Mouse (Mus musculus) frontal cortex, postnatal 14 days (tissue): ENCODE measurements at regions not wholly inside any gene's neighbourhood (a gene's known extent, or its start where the extent isn't known, plus 50 kb on each side); places are given as distances from the start of the nearest gene placed in this dataset.

Source experiments
- DNase-seq, 2 experiments: peaks; one replicate each; pipeline ENCODE4 v3.0.0; 2022; ENCODE audit warnings: low spot score in 2 of 2

DNA sequence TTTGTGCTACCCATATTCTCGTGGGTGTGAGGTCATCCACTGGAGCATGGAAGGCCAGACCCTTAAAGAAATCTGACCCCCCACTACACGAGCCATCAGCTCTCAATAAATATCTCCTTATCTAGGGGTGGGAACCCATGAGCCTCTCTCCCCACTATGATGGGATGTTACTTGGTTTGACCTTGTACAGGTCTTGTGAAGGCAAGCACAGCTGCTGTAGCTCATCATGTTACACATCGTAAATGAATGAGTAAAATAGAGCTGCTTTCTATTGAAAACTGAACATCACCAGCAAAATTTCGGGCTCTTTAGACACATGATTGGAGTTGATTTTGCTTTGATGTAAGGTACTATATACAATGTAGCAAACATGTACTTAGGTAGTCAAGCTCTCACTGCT lies 414.8 kb upstream of the Frg1 start:
- no peak for DNase-seq

DNA sequence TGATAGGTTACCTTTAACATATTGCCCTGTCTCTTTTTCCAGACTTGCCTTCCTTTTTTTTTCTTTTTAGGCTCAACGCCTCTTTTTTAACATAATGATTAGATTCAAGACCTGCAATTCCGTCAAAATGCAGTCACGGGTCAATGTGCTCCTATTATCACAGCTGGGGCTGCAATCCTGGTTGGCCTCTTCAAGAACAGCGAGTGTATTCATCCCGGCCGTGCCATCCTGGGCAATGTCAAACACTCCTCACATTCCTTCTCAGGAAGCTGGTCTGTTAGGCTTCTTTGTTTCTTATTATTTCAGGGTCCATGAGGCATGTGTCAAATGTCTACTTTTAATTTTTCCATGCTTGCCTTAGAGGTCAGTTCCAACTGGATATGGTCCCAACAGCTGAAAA lies 413.5 kb upstream of the Frg1 start:
- no peak for DNase-seq

DNA sequence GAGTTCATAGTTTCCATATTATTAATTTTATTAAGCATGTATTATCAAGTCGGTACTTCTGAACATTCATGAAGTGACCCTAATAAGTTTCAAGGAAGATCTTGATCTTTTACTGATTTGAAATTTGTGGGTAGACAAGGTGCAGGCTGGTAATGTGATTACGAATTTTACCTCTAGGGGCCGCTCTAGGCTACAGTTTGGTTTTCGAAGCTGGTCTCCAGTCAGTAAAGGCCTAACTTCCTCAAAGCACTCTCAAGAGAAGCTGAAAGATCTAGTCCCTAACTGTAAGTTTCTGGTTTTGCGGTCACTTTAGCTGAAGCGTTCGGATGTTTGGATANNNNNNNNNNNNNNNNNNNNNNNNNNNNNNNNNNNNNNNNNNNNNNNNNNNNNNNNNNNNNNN lies 408.1 kb upstream of the Frg1 start:
- DNase-seq = peak; percentile 19 to 64

DNA sequence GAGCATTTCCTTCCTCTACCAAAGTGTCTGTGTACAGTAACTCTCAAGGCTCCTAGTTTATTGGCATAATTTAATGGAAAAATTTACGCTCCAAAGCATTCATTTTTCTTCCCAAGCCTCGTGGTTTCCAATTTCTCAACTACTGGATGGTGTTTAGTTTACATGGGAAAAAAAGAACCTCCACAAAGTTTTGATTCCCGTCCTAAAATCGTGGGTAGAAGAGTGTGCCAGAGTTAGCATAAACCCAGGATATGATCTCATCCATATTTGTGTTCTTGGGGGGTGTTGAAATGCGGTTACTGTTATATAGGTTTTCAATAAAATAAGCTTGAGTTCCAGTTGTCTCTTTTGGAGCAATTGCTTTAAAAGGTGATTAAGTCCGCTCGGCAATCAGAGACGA lies 406.2 kb upstream of the Frg1 start:
- DNase-seq = no peak

DNA sequence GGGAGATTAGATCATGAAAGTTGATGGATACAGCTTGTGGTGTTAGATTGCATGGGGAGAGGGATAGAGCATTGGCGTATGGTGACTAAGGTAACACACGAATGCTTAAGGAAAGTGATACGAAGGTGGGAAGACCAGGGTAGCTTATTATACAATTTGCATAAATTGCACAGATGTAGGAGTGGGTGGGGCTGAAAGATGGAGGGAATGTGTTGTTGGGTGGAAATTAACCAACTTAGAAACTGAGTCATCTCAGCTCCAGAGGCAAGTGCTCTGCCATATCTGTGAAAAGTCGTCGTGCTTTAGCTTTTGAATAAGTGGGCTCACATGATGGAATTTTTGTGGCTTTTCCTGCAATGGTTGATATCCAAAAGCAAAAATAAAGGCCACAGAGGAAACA lies 404.8 kb upstream of the Frg1 start:
- no peak for DNase-seq

DNA sequence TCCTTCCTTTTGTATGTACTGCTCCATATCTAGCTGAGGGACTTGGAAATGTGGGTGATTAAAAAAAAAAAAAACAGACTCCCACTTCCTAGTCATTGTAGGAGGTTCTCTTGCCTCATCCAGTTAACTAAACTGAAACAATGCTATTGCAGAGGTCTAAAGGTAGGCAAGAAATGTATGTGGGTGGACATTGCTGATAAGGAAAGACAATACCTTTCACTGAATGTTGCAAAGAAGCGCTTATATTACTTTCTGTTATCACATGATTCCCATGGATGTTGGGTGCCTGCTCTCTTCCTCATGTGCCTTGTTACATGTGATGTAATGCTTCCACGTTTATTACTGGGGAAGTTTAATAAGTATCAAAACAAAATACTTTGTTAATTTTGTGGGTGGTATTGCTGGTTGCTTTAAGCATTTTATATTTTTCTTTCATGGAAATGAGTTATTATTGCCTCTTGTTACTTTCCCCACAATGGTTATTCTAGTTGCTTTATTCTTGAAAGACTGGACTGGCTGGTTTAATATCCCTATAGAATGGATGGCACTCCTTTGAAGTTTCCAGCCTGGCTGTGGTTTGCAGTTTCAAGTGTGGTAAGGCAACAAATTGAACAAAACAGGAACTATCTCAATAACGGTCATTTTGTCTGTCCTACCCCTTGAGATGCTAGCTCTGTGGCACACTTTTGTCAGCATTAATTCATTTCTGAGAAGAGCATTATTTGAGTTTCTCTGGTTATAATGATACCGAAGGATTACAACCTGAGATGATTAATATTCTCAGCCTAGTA lies 403.9 kb upstream of the Frg1 start:
- DNase-seq = no peak

DNA sequence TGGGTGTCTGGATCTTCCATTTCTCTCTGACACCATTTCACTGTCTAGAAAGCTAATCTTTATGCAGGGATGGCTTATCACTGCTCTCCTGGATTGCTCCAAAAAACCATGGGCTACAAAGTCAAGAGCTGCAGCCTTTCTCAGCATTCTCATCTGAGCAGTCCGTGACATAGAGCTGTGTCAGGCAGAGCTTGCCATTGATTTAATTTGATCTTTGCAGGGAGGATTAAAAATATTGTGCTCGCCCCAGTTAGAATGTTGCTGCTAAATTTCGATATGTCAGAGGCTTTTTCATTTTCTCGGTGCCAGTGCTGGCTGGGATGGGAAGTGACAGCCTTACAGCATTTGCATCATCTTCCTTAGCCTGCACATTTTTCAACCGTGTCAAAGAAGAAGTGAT lies 401.7 kb upstream of the Frg1 start:
- DNase-seq = no peak

DNA sequence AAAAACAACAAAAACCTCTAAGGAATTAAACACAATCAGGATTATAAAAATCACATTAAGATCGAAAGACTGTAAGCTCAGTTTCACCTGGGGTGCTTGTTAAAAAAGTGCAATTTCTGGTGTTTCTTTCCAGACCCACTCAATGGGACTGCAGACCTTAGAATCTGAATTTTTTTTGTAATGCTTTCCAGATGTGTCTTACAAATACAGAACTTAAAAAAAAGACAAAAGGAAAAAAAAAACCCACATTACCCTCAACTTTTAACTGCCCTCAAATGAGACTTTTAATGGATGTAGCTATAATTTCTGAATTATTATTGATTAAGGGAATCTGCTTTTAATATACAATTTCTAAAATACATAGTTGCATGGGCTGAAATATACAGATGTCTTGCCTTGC lies 401.2 kb upstream of the Frg1 start:
- DNase-seq = no peak

DNA sequence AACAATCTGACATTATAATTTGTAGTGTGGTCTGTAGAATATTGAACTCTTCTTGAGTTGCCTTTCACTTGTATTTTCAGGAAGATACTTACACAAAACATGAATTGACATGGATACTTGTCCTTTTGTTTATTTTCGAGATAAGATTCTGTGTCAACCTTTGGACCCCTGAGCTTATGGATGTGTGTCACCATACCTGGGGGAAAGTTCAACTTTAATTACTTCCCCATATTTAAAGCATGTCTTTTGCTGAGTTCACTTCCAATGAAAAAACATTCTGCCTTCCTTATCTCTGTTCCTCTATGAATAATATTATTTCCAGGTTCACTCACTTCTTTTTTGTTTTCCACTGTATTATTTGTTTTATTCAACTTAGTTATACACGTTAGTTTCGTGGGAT lies 398.4 kb upstream of the Frg1 start:
- DNase-seq = no peak

DNA sequence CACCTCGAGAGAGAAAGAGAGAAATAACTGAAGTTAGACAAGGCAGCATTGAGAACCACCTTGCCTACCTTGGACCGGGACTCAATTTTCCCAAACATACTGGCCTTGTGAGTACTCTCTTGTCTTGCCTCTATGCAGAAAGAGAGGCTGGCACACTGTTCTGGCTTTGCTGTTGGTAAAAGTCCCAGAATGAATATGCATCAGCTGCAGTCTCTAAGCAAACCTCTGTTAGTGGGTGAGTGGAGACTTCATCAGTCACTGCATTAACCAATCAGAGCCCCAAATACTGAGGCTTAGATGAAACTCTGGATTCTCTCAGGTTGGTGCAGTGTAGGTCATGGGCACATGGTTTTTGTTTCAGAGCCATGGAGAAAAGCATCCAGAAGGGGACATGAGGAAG lies 378.8 kb upstream of the Frg1 start:
- no peak for DNase-seq

DNA sequence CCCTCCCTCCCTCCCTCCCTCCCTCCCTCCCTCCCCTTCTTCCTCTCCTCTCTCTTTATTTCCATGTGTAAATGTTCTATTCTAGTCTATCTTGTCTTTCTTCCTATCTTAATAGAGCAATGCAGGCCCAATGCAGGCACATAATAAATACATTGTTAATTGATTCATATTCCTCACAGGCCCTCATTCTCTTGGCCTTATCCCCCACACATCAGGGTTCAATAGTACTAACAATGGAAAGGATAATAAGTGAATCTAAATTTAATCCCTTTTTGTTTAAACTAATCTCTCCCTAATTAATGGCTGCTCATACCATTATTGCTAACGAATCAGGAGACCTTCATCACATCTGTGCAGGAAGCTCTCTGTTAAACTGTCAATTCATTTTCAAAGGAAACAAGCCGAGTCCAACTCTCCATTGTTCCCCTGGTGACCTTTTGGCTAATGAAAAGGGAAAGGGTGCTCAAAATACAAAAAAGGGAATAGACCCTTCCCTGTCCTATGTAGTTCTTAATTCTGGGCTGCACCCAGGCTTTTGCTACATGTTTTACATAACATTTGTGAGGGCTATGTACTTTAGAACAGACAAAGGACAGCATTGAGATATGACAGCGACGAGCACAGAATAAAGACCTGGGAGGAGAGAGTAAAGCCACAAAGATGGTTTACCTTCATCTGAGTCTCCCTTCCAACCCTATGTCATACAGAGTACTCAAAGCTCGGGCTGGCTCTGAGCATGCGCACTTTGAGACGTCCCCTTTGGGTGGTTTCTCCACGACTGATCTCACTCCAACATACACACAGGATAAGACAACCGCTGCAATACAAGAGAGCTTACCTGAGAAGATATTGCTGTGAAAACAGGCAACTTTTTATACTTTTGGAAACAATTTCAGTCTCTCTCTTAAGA lies 370.3 kb upstream of the Frg1 start:
- no peak for DNase-seq

DNA sequence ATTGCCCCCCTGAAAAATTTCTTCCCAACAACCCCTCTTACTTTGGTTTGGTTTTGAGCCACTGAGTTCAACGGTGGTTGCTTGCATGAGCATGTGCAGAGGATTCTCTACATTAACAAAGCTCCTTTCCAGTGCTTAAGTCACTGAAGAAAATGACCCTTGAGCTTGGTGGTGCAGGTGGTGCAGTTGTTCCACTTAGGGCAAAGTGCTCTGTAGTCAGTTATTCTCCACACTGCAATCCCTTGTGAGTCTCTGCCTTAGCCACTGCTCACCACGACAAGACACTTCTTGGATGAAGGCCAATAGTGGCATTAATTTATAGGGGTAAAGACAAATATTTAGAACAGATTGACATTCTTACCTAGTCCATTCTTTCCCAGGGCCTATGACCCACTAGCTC lies 369.1 kb upstream of the Frg1 start:
- DNase-seq = no peak

DNA sequence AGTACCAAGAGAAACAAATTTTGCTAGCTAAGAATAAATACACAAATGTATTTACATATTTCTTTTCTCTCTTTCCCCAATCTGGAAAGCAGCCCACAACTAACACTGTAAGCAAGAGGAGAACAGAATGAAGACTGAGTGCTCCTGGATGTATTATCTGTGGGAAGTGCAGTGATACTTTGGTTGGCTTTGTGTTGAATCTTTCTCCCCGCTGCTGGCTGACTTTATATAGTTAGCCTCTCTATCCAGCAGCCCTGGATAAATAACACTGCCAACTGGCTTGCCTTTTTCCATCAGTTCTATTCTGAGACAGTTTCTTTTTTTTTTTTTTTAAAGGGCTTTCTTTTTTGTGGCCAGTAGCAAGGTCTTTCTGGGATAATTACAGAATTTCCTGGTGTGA lies 366.0 kb upstream of the Frg1 start:
- DNase-seq = no peak

DNA sequence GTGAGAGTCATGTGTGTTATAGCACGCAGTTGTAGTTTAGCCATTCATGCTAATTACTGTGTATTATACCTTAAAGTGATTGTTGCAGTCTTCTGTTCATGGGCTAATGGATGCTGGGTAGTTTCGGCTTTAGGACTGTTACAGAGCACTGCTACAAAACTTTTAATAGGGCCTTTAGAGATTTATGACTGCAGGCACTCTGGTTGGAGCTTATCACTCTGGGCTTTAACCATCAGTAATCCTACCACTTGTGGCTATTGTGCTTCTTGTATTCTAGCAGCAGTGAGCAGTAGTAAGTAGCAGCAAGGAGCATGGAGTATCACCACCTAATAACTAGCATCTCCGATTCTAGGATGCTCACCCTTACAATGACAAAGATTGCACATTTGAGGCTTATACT lies 362.6 kb upstream of the Frg1 start:
- DNase-seq = no peak

DNA sequence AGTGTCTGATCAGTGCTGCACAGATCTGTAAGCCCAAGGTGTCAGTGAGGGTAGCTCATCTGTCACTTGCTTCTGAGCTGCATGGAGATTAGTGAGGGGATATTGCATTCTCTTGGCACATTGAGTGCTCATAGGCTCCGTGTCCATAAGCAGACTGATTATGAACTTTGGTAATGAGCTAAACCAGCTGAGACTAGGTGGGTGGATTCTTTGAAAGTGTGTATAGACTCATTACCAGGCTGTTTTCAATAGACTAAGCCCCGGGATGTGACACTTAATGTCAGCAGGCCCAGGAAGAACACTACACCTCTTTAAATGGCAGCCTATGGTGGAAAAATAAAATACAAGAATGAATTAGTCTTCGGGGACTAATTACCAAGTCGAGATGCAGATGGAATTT lies 354.9 kb upstream of the Frg1 start:
- DNase-seq = no peak

DNA sequence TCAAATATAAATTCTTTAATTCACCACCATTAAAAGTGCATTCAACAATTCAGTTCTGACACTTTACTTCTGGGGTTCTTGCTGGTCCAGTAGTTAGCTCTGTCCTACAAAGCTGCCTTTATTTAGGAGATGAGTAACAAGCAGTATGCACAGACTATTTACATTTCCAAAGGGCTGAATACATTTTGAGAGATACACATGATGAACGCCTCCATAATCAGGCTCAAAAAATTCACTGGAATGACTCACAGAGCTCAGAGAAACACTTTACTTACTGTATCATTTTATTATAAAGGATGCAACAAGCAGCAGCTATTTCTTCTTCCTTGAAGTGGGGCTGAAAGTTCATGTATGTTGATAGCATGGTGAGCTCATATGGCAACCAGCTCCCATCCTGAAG lies 336.6 kb upstream of the Frg1 start:
- DNase-seq = no peak

DNA sequence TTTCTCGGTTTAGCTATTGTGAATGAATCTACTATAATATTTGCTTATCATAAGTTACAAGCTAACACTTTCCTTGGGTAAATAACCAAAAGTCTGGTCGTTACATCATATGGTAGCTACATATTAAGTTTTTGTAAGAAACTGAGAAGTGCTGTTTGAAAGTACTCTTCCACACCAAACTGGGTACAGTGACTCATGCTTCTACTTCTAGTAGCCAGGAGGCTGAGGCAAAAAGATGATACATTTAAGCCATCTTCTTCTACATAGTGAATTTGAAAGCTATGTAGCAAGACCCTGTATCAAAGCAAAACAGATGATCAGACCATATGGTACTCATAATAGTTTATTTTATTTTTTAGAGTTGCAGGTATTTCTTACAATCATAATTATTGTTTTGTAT lies 335.8 kb upstream of the Frg1 start:
- no peak for DNase-seq

DNA sequence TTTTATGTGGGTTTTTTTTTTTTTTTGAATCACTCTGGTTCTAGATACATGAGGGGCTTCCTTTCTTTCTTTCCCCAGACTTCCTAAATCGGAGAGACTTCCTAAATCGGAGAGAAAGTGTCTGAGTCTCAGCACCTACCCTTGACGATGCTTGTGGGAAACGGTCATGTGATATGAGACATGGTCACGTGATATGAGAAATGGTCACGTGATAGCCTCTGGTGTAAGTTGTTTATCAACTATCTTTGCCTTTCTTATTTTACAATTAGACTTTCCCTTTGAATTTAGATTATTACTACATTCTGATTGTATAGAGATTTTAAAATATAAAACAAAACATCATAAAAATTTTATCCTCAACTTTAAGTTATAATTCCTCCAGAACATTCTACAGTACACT lies 330.1 kb upstream of the Frg1 start:
- no peak for DNase-seq

DNA sequence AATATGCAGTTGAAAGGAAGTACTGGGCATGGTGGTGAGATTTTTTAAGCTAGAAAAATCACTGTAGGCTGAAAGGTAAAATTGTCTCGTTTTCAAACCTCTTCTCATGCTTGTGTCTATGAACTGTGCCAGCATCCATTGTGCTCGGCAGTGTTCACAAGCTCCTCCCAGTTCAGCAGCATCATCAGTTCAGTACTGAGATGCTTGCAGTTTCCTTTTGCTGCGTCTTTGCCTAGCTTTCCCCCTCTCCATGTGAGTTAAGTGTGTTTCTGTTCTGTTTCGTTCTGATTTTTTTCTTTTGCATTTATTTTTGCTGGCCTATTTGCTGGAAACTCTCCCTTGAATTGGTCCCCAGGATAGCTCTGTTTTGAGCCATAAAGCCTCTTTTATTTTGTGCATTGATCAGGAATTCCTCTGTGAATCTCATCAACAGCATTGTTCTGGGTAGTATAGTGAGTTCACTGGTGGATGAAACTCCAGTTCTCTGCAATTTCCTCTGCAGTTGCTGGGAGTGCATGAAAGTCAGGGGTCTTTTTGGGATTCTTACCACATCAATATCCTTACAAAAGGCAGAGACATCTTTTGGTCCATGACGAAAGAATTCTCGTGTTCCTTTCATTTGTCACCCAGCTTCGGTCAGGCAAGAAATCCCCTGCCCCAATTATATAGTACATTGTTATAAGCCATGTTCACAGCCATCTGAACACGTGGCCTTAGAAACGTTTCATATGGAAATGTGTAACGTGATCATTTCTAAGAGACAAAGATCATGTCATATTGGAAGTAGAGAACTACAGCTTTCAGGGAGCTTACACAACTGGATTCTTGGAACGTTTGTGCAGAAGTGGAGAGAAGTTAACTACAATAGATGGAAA lies 326.2 kb upstream of the Frg1 start:
- DNase-seq = no peak

DNA sequence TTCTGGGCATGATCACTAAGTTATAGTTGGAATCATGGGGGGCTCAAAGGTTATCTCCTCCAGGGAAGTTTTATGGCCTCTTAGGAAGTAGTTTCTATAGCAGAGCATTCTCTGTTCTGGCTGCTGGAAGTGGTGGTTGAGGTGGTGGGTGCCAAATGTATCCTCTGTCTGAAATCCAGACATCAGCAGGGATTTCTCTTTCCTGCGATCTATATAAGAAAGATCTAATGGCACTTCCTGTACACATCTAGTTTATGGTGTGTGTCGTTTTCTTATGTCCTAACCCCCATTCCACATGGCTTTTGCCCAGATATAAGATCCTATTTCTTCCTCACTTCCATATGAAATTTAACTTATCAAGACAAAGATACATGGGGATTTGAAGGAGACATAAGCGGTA lies 300.1 kb upstream of the Frg1 start:
- DNase-seq = no peak

DNA sequence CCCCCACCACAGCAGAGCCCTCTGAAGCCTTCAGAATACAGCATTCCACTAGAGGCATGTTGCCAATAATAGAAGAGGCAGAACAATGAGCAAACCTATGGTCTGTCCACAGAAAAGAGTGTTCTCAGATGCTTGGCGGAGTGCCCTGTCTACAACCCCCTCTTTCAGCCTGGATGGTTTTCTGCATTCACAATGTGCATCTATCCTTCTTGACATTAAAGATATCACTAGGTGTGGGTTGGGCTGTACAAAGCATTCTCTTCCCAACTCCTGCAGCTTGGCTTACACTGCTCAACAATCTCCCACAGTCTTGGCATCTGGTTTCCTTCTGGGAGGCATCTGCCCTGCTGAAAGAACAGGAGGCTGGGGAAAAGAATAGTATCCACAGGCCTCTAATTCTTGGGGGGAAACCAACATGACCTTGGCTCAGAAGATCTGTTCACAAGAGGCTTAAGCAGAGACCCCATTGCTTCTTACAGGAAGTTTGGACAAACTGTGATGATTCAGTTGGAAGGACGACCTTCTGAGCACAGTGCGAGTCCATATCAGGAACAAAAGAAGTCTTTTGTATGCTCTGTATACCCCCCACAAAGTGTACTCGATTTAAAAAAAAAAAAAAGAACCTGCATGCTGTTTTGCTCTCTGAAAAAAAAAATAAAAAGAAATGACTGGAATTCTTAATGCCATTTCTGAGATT lies 296.9 kb upstream of the Frg1 start:
- peak; percentile 13 to 14 for DNase-seq
